Mouse (Mus musculus): ENCODE data around the gene Tuba1c. TPM values are rescaled to one million over a fixed set of nuclear protein-coding genes. Genes with fewer than 3 reads are reported as not detected.

The Tuba1c gene
- total RNA-seq, 2 experiments from 2014 or later, result 65.4 to 66.8 TPM

Small RNA genes lying within 50 kb of the gene (microRNA-seq; reads per million reads assigned to microRNA genes)
- gene Mir6960, result 0 reads per million in 2 experiments

Other genes with a start within 250 kb of the Tuba1c start
- not detected for gene Wnt1, start 240.0 kb upstream of the Tuba1c start, total RNA-seq (2021)
- 100 to 1,000 TPM; 778 to 797 TPM for gene Ddn, start 220.4 kb upstream of the Tuba1c start, total RNA-seq (2021)
- gene Prkag1, start 198.4 kb upstream of the Tuba1c start, total RNA-seq (2021), result 10 to 100 TPM; 54.6 to 56.2 TPM
- gene Kmt2d, start 158.7 kb upstream of the Tuba1c start, total RNA-seq (2021), result 10 to 100 TPM; 74.3 to 77.8 TPM
- 10 to 100 TPM in 1 of 2 experiments, 1 to 10 TPM in 1; 8.6 to 12.9 TPM for gene Rhebl1, start 135.4 kb upstream of the Tuba1c start, total RNA-seq (2021)
- gene Dhh, start 131.4 kb upstream of the Tuba1c start, total RNA-seq (2021), result under 1 TPM; 0.21 to 0.26 TPM
- gene Lmbr1l, start 111.7 kb upstream of the Tuba1c start, total RNA-seq (2021), result 10 to 100 TPM; 12.9 to 17.9 TPM
- 100 to 1,000 TPM; 584 to 602 TPM for gene Tuba1b, start 95.3 kb upstream of the Tuba1c start, total RNA-seq (2021)
- gene Gm49450, start 76.3 kb upstream of the Tuba1c start, total RNA-seq (2021), result not detected
- gene Tuba1a, start 76.2 kb upstream of the Tuba1c start, total RNA-seq (2021), result 100 to 1,000 TPM; 874 to 893 TPM
- gene Prph, start 25.3 kb downstream of the Tuba1c start, total RNA-seq (2021), result 1 to 10 TPM in 1 of 2 experiments, under 1 TPM in 1; 0.77 to 2.6 TPM
- not detected for gene Troap, start 44.7 kb downstream of the Tuba1c start, total RNA-seq (2021)
- not detected for gene C1ql4, start 57.9 kb downstream of the Tuba1c start, total RNA-seq (2021)
- not detected for gene Dnajc22, start 63.3 kb downstream of the Tuba1c start, total RNA-seq (2021)
- gene Spats2, start 96.0 kb downstream of the Tuba1c start, total RNA-seq (2021), result 10 to 100 TPM; 32.5 to 33.5 TPM
- 100 to 1,000 TPM; 160 to 178 TPM for gene Kcnh3, start 195.0 kb downstream of the Tuba1c start, total RNA-seq (2021)
- gene Mcrs1, start 222.1 kb downstream of the Tuba1c start, total RNA-seq (2021), result 10 to 100 TPM; 82.3 to 83.1 TPM